24 mouse cellular contexts compared by ENCODE assay signal in genomic region chrX:167597639-167598217, GRCm38 (mm10).
A peak's percentile ranks its signal among the peaks of the same experiment; 100 is the strongest.
DNase-seq lines count a peak whose midpoint lies in the region; ATAC-seq and TF ChIP-seq lines count a peak whose summit lies in the region.
"Had no signal": no experiment of that assay in that cellular context is flagged by ENCODE, and none has a peak within 500 bp of the region (broad histone marks: within the 10 kb centered on the region; RNA-seq: fewer than 3 reads in every experiment).

No protein-coding gene starts in this region.

- dilution Hi-C loops in CH12.LX (cut with MboI; ENCODE audit: extremely low pct_ligation_motif_present, extremely low pct_unique_long_range_greater_than_20kb, low sequenced_read_pairs), result no loop called here

- no peak overlapping the region for H3K4me3 ChIP-seq in CH12.LX (replicated peaks in 1 of 3; ENCODE audit: low read depth in 2 of 3, low read length in 2 of 3, poor library complexity in 1 of 3)
- no peak overlapping the region for H3K4me3 ChIP-seq in hindbrain, embryonic 12.5 days
- H3K4me3 ChIP-seq: forebrain, embryonic 10.5 days; forebrain, embryonic 13.5 days; heart, embryonic 12.5 days; heart, embryonic 15.5 days; hindbrain, embryonic 15.5 days had no signal

- no peak for TF ChIP-seq CTCF in CH12.LX (conservative IDR thresholded peaks at IDR 0.05 in 1 of 2, IDR thresholded peaks at IDR 0.05 in 1 of 2; ENCODE audit: low read depth in 2 of 2, low read length in 2 of 2)

- H3K79me2 ChIP-seq in CH12.LX (replicated peaks; ENCODE audit: control insufficient read depth, extremely low read depth, insufficient read depth, poor library complexity, severe bottlenecking), result no peaks in the 10 kb centered on the region

- TF ChIP-seq RAD21 in CH12.LX (IDR thresholded peaks at IDR 0.05; ENCODE audit: low read depth, low read length), result no peak

- H3K4me2 ChIP-seq in CH12.LX (ENCODE audit: insufficient read depth, low read depth, poor library complexity, severe bottlenecking), result no peak overlapping the region
- H3K4me2 ChIP-seq in hindbrain, embryonic 12.5 days (replicated peaks), result no peak overlapping the region
- H3K4me2 ChIP-seq: forebrain, embryonic 13.5 days; heart, embryonic 12.5 days; heart, embryonic 15.5 days; hindbrain, embryonic 15.5 days had no signal

- H3K27ac ChIP-seq in CH12.LX (ENCODE audit: insufficient read depth, low read depth), result no peak overlapping the region
- H3K27ac ChIP-seq in hindbrain, embryonic 12.5 days, result no peak overlapping the region
- H3K27ac ChIP-seq: forebrain, embryonic 10.5 days; forebrain, embryonic 13.5 days; heart, embryonic 15.5 days; hindbrain, embryonic 15.5 days had no signal

- intact Hi-C loops in left cerebral cortex, postnatal 14 days (cut with DNase I), result no loop called here

- ATAC-seq in monocyte, adult 5-6 weeks (replicated peaks; ENCODE audit: insufficient number of reproducible peaks, low FRiP score, low TSS enrichment, poor library complexity, severe bottlenecking), result no peak
- no peak for ATAC-seq in hindbrain, embryonic 12.5 days (ENCODE audit: low FRiP score)
- ATAC-seq: forebrain, embryonic 13.5 days; forebrain, embryonic 16.5 days; intestine, embryonic 16.5 days had no signal

- no peaks in the 10 kb centered on the region for H3K36me3 ChIP-seq in CH12.LX (replicated peaks in 1 of 2; ENCODE audit: control insufficient read depth in 1 of 2, insufficient read depth in 1 of 2, low read length in 1 of 2)
- no peaks in the 10 kb centered on the region for H3K36me3 ChIP-seq in hindbrain, embryonic 12.5 days
- H3K36me3 ChIP-seq: forebrain, embryonic 10.5 days; heart, embryonic 12.5 days; heart, embryonic 15.5 days; hindbrain, embryonic 15.5 days had no signal

- H3K4me1 ChIP-seq in CH12.LX (ENCODE audit: control insufficient read depth in 1 of 2, insufficient read depth in 2 of 2), result no peaks in the 10 kb centered on the region
- H3K4me1 ChIP-seq in hindbrain, embryonic 12.5 days, result no peaks in the 10 kb centered on the region
- H3K4me1 ChIP-seq: forebrain, embryonic 10.5 days; forebrain, embryonic 13.5 days; heart, embryonic 12.5 days; heart, embryonic 15.5 days; hindbrain, embryonic 15.5 days had no signal

- TF ChIP-seq POLR2A in CH12.LX (IDR thresholded peaks at IDR 0.05; ENCODE audit: low read depth, low read length), result no peak

- TF ChIP-seq EP300 in CH12.LX (IDR thresholded peaks at IDR 0.05; ENCODE audit: low read length), result no peak

- in situ Hi-C loops in CH12.LX (cut with MboI; ENCODE audit: low pct_ligation_motif_present, low pct_unique_long_range_greater_than_20kb, low sequenced_read_pairs), result no loop called here

- peak; percentile 4 for DNase-seq in CD4-positive, CD25-positive, alpha-beta regulatory T cell, adult 2 months (ENCODE audit: low read depth, low spot score)
- peak; percentile 1 for DNase-seq in CH12.LX (ENCODE audit: extremely low read depth)
- DNase-seq in induced T-regulatory cell, adult 2 months (ENCODE audit: low read depth), result peak; percentile 8
- no peak for DNase-seq in left cerebral cortex, postnatal 14 days (ENCODE audit: low spot score in 2 of 2)
- DNase-seq: adrenal gland, postnatal 10 days; adrenal gland, postnatal 36 days; cerebellum, adult 11 months; cerebellum, adult 2 months; cerebellum, postnatal 10 days; cerebellum, postnatal 36 days; gastrocnemius, postnatal 25 days; heart, adult 18-20 months; heart, postnatal 14 days; heart, postnatal 4 days; kidney, adult 18-20 months had no signal

- no peaks in the 10 kb centered on the region for H3K9me3 ChIP-seq in CH12.LX (replicated peaks; ENCODE audit: low read length)
- no peaks in the 10 kb centered on the region for H3K9me3 ChIP-seq in hindbrain, embryonic 12.5 days (replicated peaks)
- H3K9me3 ChIP-seq: forebrain, embryonic 10.5 days; forebrain, embryonic 13.5 days; heart, embryonic 12.5 days; heart, embryonic 15.5 days; hindbrain, embryonic 15.5 days had no signal

- H3K9ac ChIP-seq in CH12.LX (ENCODE audit: insufficient read depth, low read depth), result no peak overlapping the region
- no peak overlapping the region for H3K9ac ChIP-seq in hindbrain, embryonic 12.5 days
- H3K9ac ChIP-seq: forebrain, embryonic 13.5 days; heart, embryonic 12.5 days; heart, embryonic 15.5 days; hindbrain, embryonic 15.5 days had no signal

- no peaks in the 10 kb centered on the region for H3K27me3 ChIP-seq in CH12.LX (replicated peaks)
- H3K27me3 ChIP-seq in hindbrain, embryonic 12.5 days, result peaks cover 10% of the 10 kb centered on the region; the same call in 1 of the 2 replicates
- H3K27me3 ChIP-seq: heart, embryonic 12.5 days; heart, embryonic 15.5 days had no signal

TF ChIP-seq in CH12.LX, 34 proteins besides CTCF, POLR2A, EP300 and RAD21:
- no peak for TF ChIP-seq USF2 (conservative IDR thresholded peaks at IDR 0.05; ENCODE audit: low read depth, low read length)

Comparison
In these comparisons a context has a peak if more than half of its experiments do, and no peak if none do; other contexts are left out.
1. DNase-seq: peak in CD4-positive, CD25-positive, alpha-beta regulatory T cell, adult 2 months (single experiment), CH12.LX (single experiment) and induced T-regulatory cell, adult 2 months (single experiment); none in left cerebral cortex, postnatal 14 days (0 of 2).